8 mouse cellular contexts compared by ENCODE assay signal in the genomic region with DNA sequence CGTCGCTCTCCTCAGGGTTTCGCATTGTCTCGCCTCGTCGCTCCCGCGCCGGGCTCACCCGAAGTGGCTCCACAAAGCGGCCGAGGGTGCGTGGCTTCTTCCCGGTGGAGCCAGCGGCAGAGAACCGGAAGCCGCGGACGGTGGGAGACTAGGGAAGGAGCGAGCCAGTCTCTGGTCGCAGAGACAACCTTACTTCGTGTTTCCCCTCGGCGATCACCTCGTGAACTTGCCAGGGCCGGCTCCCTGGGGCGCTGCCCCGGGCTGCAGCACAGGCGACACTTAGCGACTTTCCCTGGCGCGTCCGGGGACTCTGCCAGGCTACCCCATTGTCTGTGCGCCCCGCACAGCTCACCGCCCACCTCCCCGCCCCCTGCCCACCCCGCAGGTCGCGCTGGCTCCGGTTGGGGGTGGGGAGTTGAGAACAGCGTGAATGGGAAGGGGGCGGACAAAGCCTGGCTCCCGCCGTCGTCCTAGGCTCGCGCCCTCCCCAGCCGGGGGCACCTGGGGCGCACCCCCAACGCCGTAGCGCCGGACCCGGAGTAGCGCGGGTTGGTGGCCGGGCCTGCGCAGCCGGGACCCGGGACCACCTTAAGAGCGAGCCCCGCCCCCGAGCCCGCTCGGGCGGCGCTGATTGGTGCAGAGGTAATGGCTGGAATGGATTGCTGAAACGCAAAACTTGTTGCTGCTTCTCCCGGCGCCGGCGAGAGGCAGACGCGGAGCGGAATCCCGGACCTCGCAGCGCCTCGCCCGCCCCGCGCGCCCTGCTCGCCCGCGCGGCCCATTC. TPM values are rescaled to one million over a fixed set of nuclear protein-coding genes. Genes with fewer than 3 reads are reported as not detected.
A peak's percentile ranks its signal among the peaks of the same experiment; 100 is the strongest.
DNase-seq lines count a peak whose midpoint lies in the region; ATAC-seq and TF ChIP-seq lines count a peak whose summit lies in the region.

A gene (plus strand): TSS at position 772 of the 784 bp plus-strand sequence.

- intact Hi-C loops in left cerebral cortex, postnatal 36 days (cut with DNase I) = loop anchor here (5.0 to 10.0 kb wide), 2 partner anchors 346 to 658 kb away; no protein-coding TSS in a partner anchor

- peak within 1 kb of the TSS; percentile 84 for H3K4me2 ChIP-seq in midbrain, embryonic 11.5 days

- peak; percentile 82 for DNase-seq in adrenal gland, postnatal 25 days
- peak; percentile 98 for DNase-seq in embryonic facial prominence, embryonic 10.5 days (ENCODE audit: low spot score)
- peak; percentile 99 for DNase-seq in heart, adult 11 months
- DNase-seq in kidney, adult 11 months = peak; percentile 78
- peak; percentile 89 for DNase-seq in left cerebral cortex, postnatal 36 days (ENCODE audit: low spot score in 2 of 2)
- DNase-seq in midbrain, embryonic 11.5 days (ENCODE audit: low spot score, missing footprints) = peak; percentile 99
- peak in 1 of 2 experiments; percentile 36 for DNase-seq in spleen, adult 2 months (ENCODE audit: low read depth in 1 of 2, low spot score in 2 of 2)
- DNase-seq in MN1 (ENCODE audit: low spot score) = no peak

- H3K27ac ChIP-seq in embryonic facial prominence, embryonic 10.5 days (replicated peaks) = peak within 1 kb of the TSS; percentile 99
- peak within 1 kb of the TSS; percentile 99 for H3K27ac ChIP-seq in midbrain, embryonic 11.5 days (ENCODE audit: low read depth, low read length)
- H3K27ac ChIP-seq in spleen, adult 2 months (ENCODE audit: insufficient read depth, low read length) = no peak within 1 kb of the TSS; the same call in 1 of the 2 replicates

- peaks cover 52% of the 10 kb centered on the region for H3K27me3 ChIP-seq in embryonic facial prominence, embryonic 10.5 days (replicated peaks; ENCODE audit: low read depth, poor library complexity, severe bottlenecking)
- H3K27me3 ChIP-seq in midbrain, embryonic 11.5 days (ENCODE audit: control insufficient read depth, insufficient read depth, low read length) = no peaks in the 10 kb centered on the region
- H3K27me3 ChIP-seq in spleen, adult 2 months (ENCODE audit: control insufficient read depth, insufficient read depth, low read length) = peaks cover 35% of the 10 kb centered on the region

- no peak for TF ChIP-seq POLR2A in spleen, adult 2 months (IDR thresholded peaks at IDR 0.05; ENCODE audit: low read depth, low read length)

- peak within 1 kb of the TSS; percentile 100 for H3K9ac ChIP-seq in midbrain, embryonic 11.5 days (ENCODE audit: low read length)

- ATAC-seq in midbrain, embryonic 11.5 days (ENCODE audit: low FRiP score) = peak; percentile 94

- H3K4me3 ChIP-seq in embryonic facial prominence, embryonic 10.5 days = peak within 1 kb of the TSS; percentile 99
- peak within 1 kb of the TSS; percentile 100 for H3K4me3 ChIP-seq in midbrain, embryonic 11.5 days (ENCODE audit: low read depth, low read length)
- H3K4me3 ChIP-seq in spleen, adult 2 months (ENCODE audit: extremely low read depth, insufficient read depth, insufficient read length) = peak within 1 kb of the TSS; percentile 55

- H3K4me1 ChIP-seq in embryonic facial prominence, embryonic 10.5 days = peaks cover 75% of the 10 kb centered on the region
- H3K4me1 ChIP-seq in midbrain, embryonic 11.5 days (ENCODE audit: control insufficient read depth, insufficient read depth, low read length) = peaks cover 39% of the 10 kb centered on the region
- H3K4me1 ChIP-seq in spleen, adult 2 months (ENCODE audit: control insufficient read depth, insufficient read depth, insufficient read length) = peaks cover 13% of the 10 kb centered on the region; the same call in 1 of the 2 replicates

- WGBS in embryonic facial prominence, embryonic 10.5 days = under 1% methylated on average over 88 of the region's 88 CpGs
- under 1% methylated on average over 81 of the region's 88 CpGs for WGBS in midbrain, embryonic 11.5 days
- WGBS in spleen, adult 2 months = under 1% methylated on average over 68 of the region's 88 CpGs

- TF ChIP-seq CTCF in spleen, adult 2 months (IDR thresholded peaks at IDR 0.05; ENCODE audit: extremely low read depth, insufficient read depth, insufficient read length, insufficient replicate concordance) = no peak

- H3K36me3 ChIP-seq in embryonic facial prominence, embryonic 10.5 days (replicated peaks) = peaks cover 37% of the 10 kb centered on the region
- H3K36me3 ChIP-seq in midbrain, embryonic 11.5 days (ENCODE audit: control insufficient read depth, insufficient read depth, low read length) = peaks cover 19% of the 10 kb centered on the region
- no peaks in the 10 kb centered on the region for H3K36me3 ChIP-seq in spleen, adult 2 months (ENCODE audit: control insufficient read depth, insufficient read depth, low read length)

- H3K9me3 ChIP-seq in embryonic facial prominence, embryonic 10.5 days = no peaks in the 10 kb centered on the region
- no peaks in the 10 kb centered on the region for H3K9me3 ChIP-seq in midbrain, embryonic 11.5 days (ENCODE audit: control insufficient read depth, low read length)

RNA-seq across cellular contexts. Expression of the gene that starts here (rescaled TPM):
- 2.3 and 4.9 TPM in 2 replicates for total RNA-seq in adrenal gland, postnatal 25 days (2021)
- polyA plus RNA-seq in embryonic facial prominence, embryonic 10.5 days (2016; fragmentation: Nextera tagmentation; extraction: Ambion mirVana) = 44.3 and 49.5 TPM in 2 replicates
- 10 to 100 TPM; 57.4 to 69.7 TPM for total RNA-seq in left cerebral cortex, postnatal 36 days (2021)
- 42.0 and 46.2 TPM in 2 replicates for polyA plus RNA-seq in midbrain, embryonic 11.5 days (2014; fragmentation: Nextera tagmentation; extraction: Ambion mirVana)
- polyA plus RNA-seq in spleen, adult 2 months (2012; rRNA removed) = 0.79 and 1.0 TPM in 2 replicates

Comparison
In these comparisons a context has a peak if more than half of its experiments do, and no peak if none do; other contexts are left out.
1. RNA of the gene that starts here (polyA plus RNA-seq): 44.3 to 49.5 TPM in embryonic facial prominence, embryonic 10.5 days and 42.0 to 46.2 TPM in midbrain, embryonic 11.5 days; 0.79 to 1.0 TPM in spleen, adult 2 months; every median in the first group is over 10 times any median in the second.
2. Peak in every context shown above with its lines, with median percentiles within 50 percentile points of each other: H3K4me3 ChIP-seq.